Mouse (Mus musculus): Measurements from ENCODE around the gene Mcu.

The Mcu gene

GRCm38 (mm10) chr10:59604879-59605464, 11.5 kb downstream of the Mcu start:
- DNase-seq, result no peak

- DNase-seq, result no peak
Observed at GRCm38 (mm10) chr10:59603843-59604242, 12.6 kb downstream of the Mcu start.

DNA sequence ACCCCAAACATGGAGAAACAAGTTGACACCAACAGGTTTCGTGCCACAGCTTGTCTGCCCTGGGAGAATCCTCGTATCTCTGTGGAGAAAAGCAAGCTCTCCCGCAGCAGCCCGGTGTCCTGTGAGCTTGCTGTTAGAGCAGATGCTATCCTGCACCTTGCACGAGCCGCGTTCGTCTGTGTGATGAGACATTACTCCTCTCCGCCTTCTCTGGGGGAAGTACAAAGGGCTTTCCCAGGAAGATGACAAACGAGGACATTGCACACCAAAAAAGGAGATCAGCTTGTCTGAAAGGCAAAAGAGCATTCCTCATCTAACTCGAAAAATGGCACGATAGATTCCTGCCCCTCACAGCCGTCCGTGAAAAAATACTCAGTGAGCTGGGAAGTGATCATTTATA, 13.6 kb downstream of the Mcu start:
- DNase-seq, result no peak

GRCm38 (mm10) chr10:59602043-59602442, 14.4 kb downstream of the Mcu start:
- DNase-seq, result no peak

DNA sequence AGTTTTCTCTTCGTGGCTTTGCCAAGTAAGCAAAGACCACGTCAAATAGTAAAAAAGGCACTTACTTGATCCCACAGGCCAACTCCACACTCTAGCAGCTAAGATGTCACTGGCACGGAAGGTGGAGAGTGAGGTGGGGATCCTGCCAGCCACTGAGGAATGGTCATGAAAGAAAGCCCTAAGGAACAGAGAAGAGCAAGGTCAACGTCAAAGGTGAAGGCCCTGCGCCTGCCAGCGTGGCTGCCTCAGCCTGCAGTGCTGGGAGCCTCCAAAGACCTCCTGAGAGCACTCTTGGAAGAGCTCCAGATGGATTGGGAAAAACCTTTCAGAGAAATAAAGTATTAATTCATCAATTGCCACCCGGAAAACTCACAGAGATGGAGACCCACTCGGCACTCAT, 16.0 kb downstream of the Mcu start:
- DNase-seq, result no peak

DNA sequence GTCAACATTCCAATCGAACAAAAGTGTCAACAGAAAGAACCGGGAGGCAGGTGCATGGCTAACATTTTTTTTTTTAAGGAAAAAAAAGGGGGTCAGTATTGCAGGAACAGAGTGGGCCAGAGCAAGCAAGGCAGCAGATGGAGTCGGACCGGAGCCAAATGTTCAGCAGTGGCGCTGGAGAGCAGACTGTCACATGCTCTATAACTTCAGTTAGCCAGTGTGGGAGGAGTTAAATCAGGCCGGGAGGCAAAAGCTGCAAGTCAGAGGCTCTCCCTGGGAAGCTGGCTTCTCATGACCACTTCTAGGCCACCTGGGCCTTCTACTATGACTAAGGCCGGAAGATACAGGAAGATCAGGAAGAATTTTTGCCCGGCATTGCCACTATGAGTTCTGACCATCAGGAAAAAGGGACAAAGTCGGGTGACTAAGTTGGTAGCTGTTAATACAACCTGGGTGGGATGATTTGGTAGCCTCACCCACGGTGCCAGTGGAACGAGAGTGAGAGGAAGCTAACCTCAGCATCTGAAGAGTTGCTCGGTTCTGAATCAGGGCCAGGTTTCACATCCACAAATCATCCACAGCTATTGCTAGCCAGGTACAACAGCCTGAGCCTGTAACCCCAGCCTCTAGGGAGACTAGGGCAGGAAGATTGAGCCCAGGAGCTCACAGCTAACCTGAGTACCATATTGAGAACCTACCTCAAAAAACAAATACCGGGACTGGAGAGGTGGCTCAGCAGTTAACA, 22.5 kb downstream of the Mcu start:
- peak; percentile 95 for DNase-seq

GRCm38 (mm10) chr10:59590606-59591005, 25.9 kb downstream of the Mcu start:
- DNase-seq, result peak; percentile 44

- DNase-seq, result peak; percentile 90
Observed at GRCm38 (mm10) chr10:59589856-59590255, 26.6 kb downstream of the Mcu start.

- DNase-seq, result peak; percentile 75
Observed at GRCm38 (mm10) chr10:59589420-59589819, 27.1 kb downstream of the Mcu start.

GRCm38 (mm10) chr10:59588135-59588534, 28.4 kb downstream of the Mcu start:
- DNase-seq, result peak; percentile 86

DNA sequence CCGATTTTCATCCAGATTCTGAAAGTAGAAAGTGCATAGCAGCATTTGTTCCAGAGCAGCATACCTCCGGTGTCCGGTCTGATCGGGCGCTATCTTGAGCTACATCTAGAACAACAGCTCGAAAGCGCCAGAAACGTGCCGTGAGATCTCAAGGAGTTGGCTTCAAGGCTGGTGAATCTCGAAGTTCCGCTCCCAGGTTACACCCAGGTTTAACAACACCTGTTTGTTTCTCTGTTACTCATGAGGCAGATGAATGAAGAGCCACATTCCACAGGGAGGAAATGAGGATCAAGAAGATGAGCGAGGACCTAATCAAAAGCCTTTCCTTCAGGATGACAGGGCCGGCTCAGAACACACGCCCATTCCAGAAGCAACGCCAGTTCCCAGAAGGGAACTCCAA, 29.7 kb downstream of the Mcu start:
- DNase-seq, result peak; percentile 85

DNA sequence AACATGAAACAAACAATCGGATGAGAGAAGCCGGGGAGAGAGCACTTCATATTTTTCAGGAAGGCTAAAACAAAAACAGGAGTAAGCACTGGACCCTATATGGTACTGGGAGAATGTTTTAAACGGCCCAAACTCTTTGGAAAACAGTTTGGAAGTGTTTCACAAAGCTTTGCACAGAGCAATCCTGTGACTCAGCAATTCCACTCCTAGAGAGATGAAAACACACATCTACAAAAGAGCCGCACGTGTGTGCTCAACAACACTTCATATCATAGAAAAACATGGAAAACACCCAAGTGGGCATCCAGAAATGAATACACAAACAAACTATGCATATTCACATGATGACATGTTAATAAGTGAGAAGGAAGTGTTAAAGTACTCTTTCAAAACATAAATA, 30.9 kb downstream of the Mcu start:
- DNase-seq, result no peak

DNA sequence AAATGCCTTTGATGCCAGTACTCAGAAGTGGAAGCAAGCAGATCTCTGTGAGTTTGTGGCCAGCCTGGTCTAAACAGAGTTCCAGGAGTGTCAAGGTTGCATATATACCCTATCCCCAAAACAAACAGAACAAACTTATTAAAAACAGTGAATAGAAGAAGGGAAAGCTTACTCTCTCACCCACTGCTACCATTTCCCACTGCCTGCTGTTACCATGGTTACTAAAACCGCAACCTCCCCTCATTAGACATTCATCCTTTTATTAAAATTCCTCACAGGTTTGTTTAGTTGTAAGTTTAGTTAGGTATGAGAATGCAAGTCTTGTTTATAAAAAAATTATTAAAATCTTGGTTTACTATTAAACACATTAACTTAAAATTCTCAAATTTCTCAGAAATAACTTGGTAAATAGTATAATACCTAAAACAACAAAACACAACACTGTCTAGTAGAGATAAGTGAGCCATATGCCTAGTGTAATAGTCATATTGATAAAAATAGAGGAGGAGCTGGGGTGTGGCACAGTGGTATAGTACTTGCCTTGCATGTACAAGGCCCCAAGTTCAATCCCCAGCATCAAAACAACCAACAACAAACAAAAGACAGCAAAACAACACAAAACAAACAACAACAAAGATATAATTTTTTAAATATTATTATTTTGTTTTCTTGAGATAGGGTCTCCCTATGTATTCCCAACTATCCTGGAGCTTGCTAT, 34.5 kb downstream of the Mcu start:
- DNase-seq, result no peak

GRCm38 (mm10) chr10:59580593-59581149, 35.8 kb downstream of the Mcu start:
- DNase-seq, result peak; percentile 66

DNA sequence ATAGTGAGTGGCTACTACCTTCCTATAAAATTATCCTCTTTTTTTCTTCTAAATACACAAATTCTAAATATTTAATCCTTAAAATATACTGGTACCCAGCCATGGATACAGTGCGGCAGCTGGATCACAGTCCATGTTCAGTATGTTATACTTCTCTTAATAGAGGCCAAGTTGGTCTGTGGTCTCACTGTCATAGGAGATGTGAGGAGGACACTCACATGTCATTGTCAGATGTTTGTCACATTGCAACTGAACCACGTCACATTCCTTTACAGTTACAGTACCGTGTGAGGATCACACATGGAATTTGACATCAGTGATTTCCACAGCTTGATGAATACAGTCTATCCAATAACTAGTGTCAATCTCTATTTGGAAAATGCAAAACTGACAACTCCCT, 36.8 kb downstream of the Mcu start:
- peak; percentile 56 for DNase-seq

DNA sequence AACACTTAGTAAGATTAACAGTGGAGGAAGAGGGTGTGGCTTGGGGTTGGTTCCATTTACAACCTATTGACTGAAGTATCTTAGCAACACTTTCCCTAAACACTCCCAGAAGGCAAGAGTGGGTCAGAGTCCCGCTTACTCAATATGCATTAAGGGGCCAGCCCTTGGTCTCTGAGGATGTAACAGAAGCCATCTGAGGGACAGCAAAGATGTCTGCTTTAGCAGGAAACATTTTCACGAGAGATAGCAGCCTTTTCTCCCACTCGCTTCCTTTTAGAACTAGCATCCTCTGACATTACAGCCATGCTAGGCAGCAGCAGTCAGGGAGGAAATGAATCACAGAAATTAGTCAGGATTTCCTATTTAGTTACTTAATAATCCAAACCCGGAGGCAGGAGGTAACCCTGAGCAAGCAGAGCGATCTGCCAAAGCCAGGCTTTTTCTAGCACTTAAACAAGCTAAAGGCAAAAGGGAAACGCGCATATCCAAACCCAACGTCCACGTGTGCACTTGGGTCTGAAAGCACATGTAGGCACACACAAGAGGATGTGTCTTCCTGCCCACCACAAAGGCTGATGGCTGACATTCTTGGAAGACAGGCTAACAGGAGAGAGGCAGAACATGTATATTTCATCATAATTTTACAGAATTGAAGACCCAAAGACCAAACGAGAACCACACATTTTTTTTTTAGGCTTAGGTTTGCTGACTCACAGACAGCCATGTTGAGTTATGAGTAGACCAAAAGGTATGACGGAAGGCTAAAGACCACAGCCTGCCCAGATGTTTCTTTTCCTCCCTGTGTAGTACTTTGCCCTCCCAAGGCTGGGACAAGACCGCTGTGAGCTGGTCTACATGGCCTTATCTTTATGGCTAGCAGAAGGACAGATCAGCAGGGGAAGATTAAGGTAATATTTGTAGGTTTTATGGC, 38.4 kb downstream of the Mcu start:
- peak; percentile 97 for DNase-seq

GRCm38 (mm10) chr10:59576305-59576704, 40.2 kb downstream of the Mcu start:
- peak; percentile 82 for DNase-seq

DNA sequence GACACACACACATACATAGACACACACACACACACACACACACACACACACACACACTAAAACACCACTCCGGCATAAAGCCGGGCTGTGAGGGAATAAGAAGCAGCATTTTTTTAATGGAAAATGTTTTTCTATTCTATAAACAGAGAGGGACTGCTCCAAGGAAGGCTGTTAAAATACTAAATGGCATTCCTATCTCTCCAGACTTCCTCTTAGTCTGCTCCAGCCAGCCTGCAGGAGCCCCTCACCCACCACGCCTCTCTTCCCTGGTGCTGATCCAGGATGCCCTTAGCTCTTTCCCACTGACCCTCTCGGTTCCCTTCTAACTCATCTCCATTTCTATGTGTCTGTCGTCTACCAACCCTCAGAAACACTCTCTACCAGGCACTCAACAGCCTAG, 44.5 kb downstream of the Mcu start:
- peak; percentile 71 for DNase-seq

- DNase-seq, result peak; percentile 64
Observed at GRCm38 (mm10) chr10:59571273-59571672, 45.2 kb downstream of the Mcu start.

DNA sequence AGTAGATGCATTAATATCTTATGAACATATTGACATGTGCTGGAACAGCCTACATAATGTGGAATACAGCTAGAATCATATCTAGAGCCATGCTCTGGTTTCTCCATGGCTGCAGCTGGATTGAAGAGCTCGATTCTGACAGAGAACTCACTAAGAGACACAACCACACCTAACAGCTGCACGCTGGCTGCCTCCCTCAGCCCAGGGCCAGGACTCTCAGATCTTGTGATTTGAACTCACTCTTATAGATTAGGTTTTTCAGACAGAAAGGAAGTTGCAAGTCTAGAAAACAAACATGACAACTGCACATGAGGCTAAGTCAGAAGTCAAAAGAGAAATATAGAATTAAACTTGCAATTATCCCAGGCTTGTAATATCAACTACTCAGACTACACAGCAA, 45.7 kb downstream of the Mcu start:
- DNase-seq, result peak; percentile 85

DNA sequence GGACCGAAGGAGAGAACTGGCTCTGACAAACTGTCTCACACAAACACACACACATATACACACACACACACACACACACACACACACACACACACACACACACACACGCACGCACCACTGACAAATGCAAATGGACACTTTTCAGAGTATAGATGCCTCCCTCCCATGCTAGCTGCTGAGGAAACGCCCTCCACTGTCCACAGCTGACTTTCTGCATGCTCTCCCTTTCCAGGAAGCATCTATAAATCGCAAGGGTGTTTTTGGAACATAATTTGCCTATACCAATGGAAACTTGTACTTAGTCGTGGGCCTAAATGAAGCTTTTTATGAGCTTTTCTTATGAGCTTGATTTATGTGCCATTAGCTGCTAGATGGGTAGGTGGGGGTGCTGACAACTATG, 46.1 kb downstream of the Mcu start:
- DNase-seq, result peak; percentile 13

- no peak for DNase-seq
Observed at GRCm38 (mm10) chr10:59569481-59569869, 47.0 kb downstream of the Mcu start.
